Mouse (Mus musculus): ENCODE data around the gene Lrpprc. TPM values are rescaled to one million over a fixed set of nuclear protein-coding genes. Genes with fewer than 3 reads are reported as not detected.

Lrpprc gene
- polyA plus RNA-seq (2017; shearing (Covaris generic)): 30.7 TPM

DNA sequence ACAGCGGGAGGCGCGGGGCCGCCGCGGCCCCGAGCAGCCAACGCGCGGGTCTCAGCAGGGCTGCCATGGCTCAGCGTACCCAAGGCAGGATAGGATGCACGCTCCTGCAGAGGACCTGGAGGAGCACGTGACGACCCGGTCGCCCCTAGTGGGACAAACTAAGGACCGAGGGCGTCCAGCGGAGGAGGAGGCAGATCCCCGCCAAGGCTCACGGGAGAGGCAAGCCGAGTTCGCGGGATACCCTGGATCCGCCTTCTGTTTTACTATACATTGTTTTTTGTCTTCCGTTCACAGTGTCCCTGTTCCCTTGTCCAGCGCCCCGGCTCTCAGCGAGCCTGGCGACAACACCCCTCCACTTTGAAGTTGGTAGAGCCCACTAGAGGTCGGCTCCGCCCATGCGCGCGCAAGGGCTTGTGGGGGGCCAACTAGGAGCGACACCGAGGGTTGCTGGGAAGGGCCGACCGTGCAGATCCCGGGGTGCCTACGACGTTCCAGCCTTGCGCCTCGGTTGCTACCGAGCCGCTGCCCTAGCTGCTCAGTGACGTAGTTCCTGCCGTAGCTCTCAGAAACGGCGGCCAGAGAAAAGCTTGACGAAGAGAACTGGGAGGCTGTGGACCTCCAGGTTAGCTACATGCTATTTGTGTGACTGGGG lies at the start of gene Lrpprc:
Gene Lrpprc, minus strand, starts transcription at position 343 of the 652 bp plus-strand sequence.

DNA sequence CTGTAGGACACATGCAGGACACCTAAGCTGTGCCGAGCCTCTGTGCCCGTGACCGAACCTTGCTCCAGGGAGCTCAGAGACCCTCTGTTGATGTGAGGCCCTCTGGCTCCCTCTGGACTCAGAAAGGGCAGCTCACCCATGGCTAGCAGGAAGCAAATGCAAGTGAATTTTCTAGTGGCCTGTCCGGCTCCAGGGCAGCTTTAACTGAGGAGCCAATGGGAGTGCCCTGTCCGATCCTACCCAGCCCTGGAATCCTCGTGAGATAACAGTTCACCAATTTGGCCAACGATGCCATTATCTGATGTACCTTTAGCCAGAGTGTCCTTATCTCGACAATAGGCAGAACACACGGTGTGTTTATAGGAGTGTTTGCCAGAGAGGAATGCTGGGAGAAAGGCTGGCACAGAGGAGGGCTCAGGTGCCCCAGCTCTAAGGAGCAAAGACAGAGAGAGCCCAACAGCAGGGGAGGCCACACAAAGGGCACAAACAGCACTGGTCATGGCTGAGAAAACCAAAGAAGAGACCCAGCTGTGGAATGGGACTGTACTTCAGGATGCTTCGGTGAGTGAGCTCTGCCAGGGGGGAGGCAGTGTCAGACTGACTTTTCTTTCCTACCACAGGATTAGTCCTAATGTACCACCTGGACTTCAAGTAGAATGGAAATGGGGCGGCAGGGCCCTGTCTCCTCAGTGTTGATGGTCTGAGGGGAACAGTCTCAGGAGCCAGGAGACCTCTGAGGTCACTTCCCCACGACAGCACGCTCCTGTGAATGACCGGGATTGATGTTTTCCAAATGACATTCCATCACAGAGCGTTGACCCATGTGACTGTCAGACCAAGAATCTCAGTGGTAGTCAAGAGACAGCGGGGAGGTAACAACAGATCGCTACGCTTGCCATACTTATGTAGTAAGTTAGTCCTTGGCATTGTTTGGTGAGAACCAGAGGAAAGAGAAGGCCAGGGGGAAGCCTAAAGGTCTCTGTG lies 107.6 kb downstream of the Lrpprc start, which contains the start of gene Abcg5:
Gene Abcg5, minus strand, starts transcription at position 278 of the 984 bp plus-strand sequence.

DNA sequence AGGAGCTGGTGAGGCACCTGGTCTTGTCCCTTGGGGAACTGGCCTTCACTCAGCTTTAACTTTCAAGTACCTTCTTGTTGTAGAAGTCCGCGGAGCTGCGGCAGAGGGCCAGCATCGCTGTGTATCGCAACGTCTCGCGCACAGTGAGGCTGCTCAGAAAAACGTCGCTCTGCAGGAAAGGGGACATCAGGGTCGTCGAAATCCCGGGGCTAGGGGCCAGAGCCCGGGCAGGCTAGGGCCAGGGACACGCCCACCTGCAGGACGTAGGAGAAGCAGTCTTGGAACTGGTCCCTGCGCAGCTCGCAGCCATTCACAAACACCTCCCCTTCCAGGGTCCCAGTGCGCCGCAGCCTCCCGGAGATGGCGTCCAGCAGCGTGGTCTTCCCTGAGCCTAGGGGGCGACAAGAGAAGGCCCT lies 114.6 kb downstream of the Lrpprc start, which contains the start of gene Abcg8:
Gene Abcg8, plus strand, starts transcription at position 352 of the 416 bp plus-strand sequence.

Other genes starting within 250 kb of the Lrpprc start
- 0.74 TPM for gene Dync2li1, start 164.3 kb downstream of the Lrpprc start, polyA plus RNA-seq (2017; shearing (Covaris generic))
- not detected for gene Abcg8, start 114.5 kb downstream of the Lrpprc start, polyA plus RNA-seq (2017; shearing (Covaris generic))
- gene Abcg5, start 107.8 kb downstream of the Lrpprc start, polyA plus RNA-seq (2017; shearing (Covaris generic)): not detected
- 140 TPM for gene Ppm1b, start 166.0 kb upstream of the Lrpprc start, polyA plus RNA-seq (2017; shearing (Covaris generic))
- gene Slc3a1, start 237.6 kb upstream of the Lrpprc start, polyA plus RNA-seq (2017; shearing (Covaris generic)): 0.45 TPM

Data from effector memory CD4-positive, alpha-beta T cell, adult 5 months (primary cell).